Mouse (Mus musculus): ENCODE results near the gene Ncam1. TPM values are rescaled to one million over a fixed set of nuclear protein-coding genes. Genes with fewer than 3 reads are reported as not detected.
A peak's percentile ranks its signal among the peaks of the same experiment; 100 is the strongest.

Ncam1 gene
- polyA plus RNA-seq, 1 experiment, result 7.2 TPM

GRCm38 (mm10) chr9:49797821-49798571 lies 729 bp downstream of the Ncam1 start:
- H3K36me3 ChIP-seq (ENCODE audit: control insufficient read depth, insufficient read depth, low read length, poor library complexity, severe bottlenecking), result no peaks in the 10 kb centered on the region
- H3K9me3 ChIP-seq (replicated peaks; ENCODE audit: control insufficient read depth, insufficient read depth, low read length, poor library complexity, severe bottlenecking), result no peaks in the 10 kb centered on the region
- TF ChIP-seq POLR2A (IDR thresholded peaks at IDR 0.05; ENCODE audit: insufficient read depth, low read length), result no peak
- TF ChIP-seq CTCF (IDR thresholded peaks at IDR 0.05; ENCODE audit: low read depth, low read length), result no peak
- no peak for TF ChIP-seq EP300 (IDR thresholded peaks at IDR 0.05; ENCODE audit: insufficient read depth, low read depth, low read length)
- peak overlapping the region; percentile 87 for H3K4me3 ChIP-seq (ENCODE audit: low read depth, low read length)
- H3K27ac ChIP-seq (ENCODE audit: insufficient read depth, low read length), result no peak overlapping the region
- no peaks in the 10 kb centered on the region for H3K4me1 ChIP-seq (ENCODE audit: control insufficient read depth, insufficient read depth, low read length)
- H3K9ac ChIP-seq (ENCODE audit: low read depth, poor library complexity, severe bottlenecking), result peak overlapping the region; percentile 22; the same call in 1 of the 2 replicates
- H3K27me3 ChIP-seq (ENCODE audit: control insufficient read depth, insufficient read depth, low read length, poor library complexity, severe bottlenecking), result peaks cover 2% of the 10 kb centered on the region; the same call in 1 of the 2 replicates

- Histone ChIP-seq H3K4me3 (ENCODE audit: low read depth, low read length) (peak overlapping the region; percentile 87), H3K9ac (ENCODE audit: low read depth, poor library complexity, severe bottlenecking) (0 out of 2 replicates have a peak overlapping the region, but pooled peaks have one; percentile 23), H3K27ac (ENCODE audit: insufficient read depth, low read length) (no peak overlapping the region), H3K36me3 (ENCODE audit: control insufficient read depth, insufficient read depth, low read length, poor library complexity, severe bottlenecking) (no peaks in the 10 kb centered on the region), H3K27me3 (ENCODE audit: control insufficient read depth, insufficient read depth, low read length, poor library complexity, severe bottlenecking) (peaks cover 2% of the 10 kb centered on the region; the same call in 1 of the 2 replicates), H3K9me3 (replicated peaks; ENCODE audit: control insufficient read depth, insufficient read depth, low read length, poor library complexity, severe bottlenecking) (no peaks in the 10 kb centered on the region), H3K4me1 (ENCODE audit: control insufficient read depth, insufficient read depth, low read length) (no peaks in the 10 kb centered on the region)
- TF ChIP-seq CTCF (IDR thresholded peaks at IDR 0.05; ENCODE audit: low read depth, low read length), result no peak
- no peak for TF ChIP-seq POLR2A (IDR thresholded peaks at IDR 0.05; ENCODE audit: insufficient read depth, low read length)
- TF ChIP-seq EP300 (IDR thresholded peaks at IDR 0.05; ENCODE audit: insufficient read depth, low read depth, low read length), result no peak
These were observed 1.3 kb downstream of the Ncam1 start for GRCm38 (mm10) chr9:49797508-49797820.

- peak overlapping the region; percentile 23; the same call in 1 of the 2 replicates for H3K9ac ChIP-seq (ENCODE audit: low read depth, poor library complexity, severe bottlenecking)
- H3K27ac ChIP-seq (ENCODE audit: insufficient read depth, low read length), result no peak overlapping the region
- no peaks in the 10 kb centered on the region for H3K9me3 ChIP-seq (replicated peaks; ENCODE audit: control insufficient read depth, insufficient read depth, low read length, poor library complexity, severe bottlenecking)
- peak overlapping the region; percentile 87 for H3K4me3 ChIP-seq (ENCODE audit: low read depth, low read length)
- H3K4me1 ChIP-seq (ENCODE audit: control insufficient read depth, insufficient read depth, low read length), result no peaks in the 10 kb centered on the region
- TF ChIP-seq POLR2A (IDR thresholded peaks at IDR 0.05; ENCODE audit: insufficient read depth, low read length) (no peak), EP300 (IDR thresholded peaks at IDR 0.05; ENCODE audit: insufficient read depth, low read depth, low read length) (peak; percentile 93)
- no peaks in the 10 kb centered on the region for H3K36me3 ChIP-seq (ENCODE audit: control insufficient read depth, insufficient read depth, low read length, poor library complexity, severe bottlenecking)
- peaks cover 2% of the 10 kb centered on the region; the same call in 1 of the 2 replicates for H3K27me3 ChIP-seq (ENCODE audit: control insufficient read depth, insufficient read depth, low read length, poor library complexity, severe bottlenecking)
These were observed 1.9 kb downstream of the Ncam1 start for GRCm38 (mm10) chr9:49796618-49797507.

- TF ChIP-seq EP300 (IDR thresholded peaks at IDR 0.05; ENCODE audit: insufficient read depth, low read depth, low read length) (no peak), CTCF (IDR thresholded peaks at IDR 0.05; ENCODE audit: low read depth, low read length) (no peak), POLR2A (IDR thresholded peaks at IDR 0.05; ENCODE audit: insufficient read depth, low read length) (no peak)
- no peaks in the 10 kb centered on the region; the same call in 1 of the 2 replicates for H3K27me3 ChIP-seq (ENCODE audit: control insufficient read depth, insufficient read depth, low read length, poor library complexity, severe bottlenecking)
- H3K9ac ChIP-seq (ENCODE audit: low read depth, poor library complexity, severe bottlenecking), result no peak overlapping the region
- H3K4me1 ChIP-seq (ENCODE audit: control insufficient read depth, insufficient read depth, low read length), result no peaks in the 10 kb centered on the region
- no peaks in the 10 kb centered on the region for H3K9me3 ChIP-seq (replicated peaks; ENCODE audit: control insufficient read depth, insufficient read depth, low read length, poor library complexity, severe bottlenecking)
- no peak overlapping the region for H3K4me3 ChIP-seq (ENCODE audit: low read depth, low read length)
- H3K27ac ChIP-seq (ENCODE audit: insufficient read depth, low read length), result no peak overlapping the region
- H3K36me3 ChIP-seq (ENCODE audit: control insufficient read depth, insufficient read depth, low read length, poor library complexity, severe bottlenecking), result no peaks in the 10 kb centered on the region
These were observed 2.8 kb downstream of the Ncam1 start for GRCm38 (mm10) chr9:49795881-49796280.

- H3K9ac ChIP-seq (ENCODE audit: low read depth, poor library complexity, severe bottlenecking), result no peak overlapping the region
- no peak overlapping the region for H3K4me3 ChIP-seq (ENCODE audit: low read depth, low read length)
These were observed 4.7 kb downstream of the Ncam1 start for GRCm38 (mm10) chr9:49793987-49794550.

More at GRCm38 (mm10) chr9:49793987-49794550, 4.7 kb downstream of the Ncam1 start:
- H3K27me3 ChIP-seq (ENCODE audit: control insufficient read depth, insufficient read depth, low read length, poor library complexity, severe bottlenecking), result no peaks in the 10 kb centered on the region; the same call in 1 of the 2 replicates
- no peak for TF ChIP-seq CTCF (IDR thresholded peaks at IDR 0.05; ENCODE audit: low read depth, low read length)
- no peak for TF ChIP-seq EP300 (IDR thresholded peaks at IDR 0.05; ENCODE audit: insufficient read depth, low read depth, low read length)
- no peaks in the 10 kb centered on the region for H3K36me3 ChIP-seq (ENCODE audit: control insufficient read depth, insufficient read depth, low read length, poor library complexity, severe bottlenecking)
- H3K9me3 ChIP-seq (replicated peaks; ENCODE audit: control insufficient read depth, insufficient read depth, low read length, poor library complexity, severe bottlenecking), result no peaks in the 10 kb centered on the region
- no peaks in the 10 kb centered on the region for H3K4me1 ChIP-seq (ENCODE audit: control insufficient read depth, insufficient read depth, low read length)
- no peak overlapping the region for H3K27ac ChIP-seq (ENCODE audit: insufficient read depth, low read length)
